Mouse (Mus musculus) lung, postnatal 0 days (tissue): ENCODE measurements around the gene Gtf2a2. TPM values are rescaled to one million over a fixed set of nuclear protein-coding genes. Genes with fewer than 3 reads are reported as not detected.
A peak's percentile ranks its signal among the peaks of the same experiment; 100 is the strongest.

Experiments
- ATAC-seq: fragments of 200-750 bp; cut with Nextera tagmentation; 2 replicates; pipeline ENCODE4 v1.8.0; 2017; ENCODE audit warnings: moderate library complexity
- DNase-seq: peaks from one replicate; pipeline ENCODE4 v3.0.0-alpha.2; 2016; ENCODE audit warnings: low spot score
- H3K27ac ChIP-seq: fragments of 300-500 bp; sonication (generic); 2 replicates; pipeline ENCODE4 v1.5.1; 2014; ENCODE audit warnings: antibody characterized with exemption, mild to moderate bottlenecking, low read length, mixed read lengths
- H3K27me3 ChIP-seq: fragments of 300-500 bp; sonication (generic); replicated peaks from 2 replicates; pipeline ENCODE4 v1.6.1; 2014; ENCODE audit warnings: low read length, mixed read lengths; ENCODE audit not compliant: insufficient read depth
- H3K36me3 ChIP-seq: fragments of 300-500 bp; sonication (generic); 2 replicates; pipeline ENCODE4 v1.6.1; 2014; ENCODE audit warnings: low read length, mixed read lengths; ENCODE audit not compliant: insufficient read depth
- H3K4me1 ChIP-seq: fragments of 300-500 bp; sonication (generic); 2 replicates; pipeline ENCODE4 v1.6.1; 2014; ENCODE audit warnings: antibody characterized with exemption, low read depth, low read length, mixed read lengths; ENCODE audit not compliant: insufficient read depth
- H3K4me2 ChIP-seq: fragments of 300-500 bp; sonication (generic); replicated peaks from 2 replicates; pipeline ENCODE4 v1.6.1; 2014; ENCODE audit warnings: low read depth, mild to moderate bottlenecking, low read length, moderate library complexity, mixed read lengths
- H3K4me3 ChIP-seq: fragments of 300-500 bp; sonication (generic); 2 replicates; pipeline ENCODE4 v1.5.1; 2014; ENCODE audit warnings: low read depth, low read length
- H3K9ac ChIP-seq: fragments of 300-500 bp; sonication (generic); replicated peaks from 2 replicates; pipeline ENCODE4 v1.6.1; 2014; ENCODE audit warnings: low read depth, mild to moderate bottlenecking
- H3K9me3 ChIP-seq: fragments of 300-500 bp; sonication (generic); 2 replicates; pipeline ENCODE4 v1.6.1; 2016; ENCODE audit warnings: low read length, mixed read lengths
- CTCF ChIP-seq: IDR thresholded peaks from 2 replicates; pipeline ENCODE4 v1.5.1; 2016; ENCODE audit warnings: antibody characterized with exemption, mild to moderate bottlenecking
- EP300 ChIP-seq: IDR thresholded peaks from 2 replicates; pipeline ENCODE4 v1.6.1; 2016; ENCODE audit warnings: antibody characterized with exemption, mild to moderate bottlenecking, control low read depth
- WGBS: fragments of 180-500 bp; shearing (Covaris S2); extraction: QIAGEN DNeasy Blood & Tissue Kit; methylation state at CpG from one replicate; pipeline ENCODE4 v1.1.7; 2014; 5-methylcytosine and 5-hydroxymethylcytosine counted together
- polyA plus RNA-seq: library from polyadenylated mRNA; unstranded; fragments of >200 nt; fragmentation: Nextera tagmentation; extraction: Ambion mirVana; gene quantifications from 2 replicates; pipeline ENCODE4 v1.2.1, GENCODE M21; 2015

The Gtf2a2 gene
- polyA plus RNA-seq, 1 experiment from 2014 or later: 142 TPM

- TF ChIP-seq CTCF (no peak), EP300 (no peak)
- DNase-seq (no peak), ATAC-seq (no peak)
- Histone ChIP-seq H3K4me1 (no peaks in the 10 kb centered on the region), H3K9me3 (no peaks in the 10 kb centered on the region), H3K4me3 (no peak overlapping the region), H3K27me3 (no peaks in the 10 kb centered on the region), H3K9ac (no peak overlapping the region), H3K4me2 (no peak overlapping the region), H3K27ac (no peak overlapping the region), H3K36me3 (no peaks in the 10 kb centered on the region)
Observed at GRCm38 (mm10) chr9:70024648-70025047, 12.3 kb downstream of the Gtf2a2 start.

- DNase-seq: peak; percentile 76
Observed at GRCm38 (mm10) chr9:70025365-70026012, 13.1 kb downstream of the Gtf2a2 start.

GRCm38 (mm10) chr9:70032167-70032566 lies 19.8 kb downstream of the Gtf2a2 start:
- TF ChIP-seq CTCF: no peak
- no peak for TF ChIP-seq EP300
- no peaks in the 10 kb centered on the region for H3K4me1 ChIP-seq
- WGBS: 81% methylated on average over 1 of the region's 1 CpGs

More at GRCm38 (mm10) chr9:70025365-70026012, 13.1 kb downstream of the Gtf2a2 start:
- Histone ChIP-seq H3K9me3 (no peaks in the 10 kb centered on the region), H3K9ac (no peak overlapping the region), H3K27me3 (no peaks in the 10 kb centered on the region), H3K4me2 (no peak overlapping the region), H3K36me3 (no peaks in the 10 kb centered on the region), H3K4me1 (no peaks in the 10 kb centered on the region), H3K27ac (no peak overlapping the region), H3K4me3 (no peak overlapping the region)
- TF ChIP-seq EP300 (peak; percentile 89), CTCF (no peak)
- peak; percentile 92 for ATAC-seq
- WGBS: 72% methylated on average over 2 of the region's 2 CpGs

GRCm38 (mm10) chr9:70033056-70033455 lies 20.7 kb downstream of the Gtf2a2 start:
- H3K27ac ChIP-seq: no peak overlapping the region
- no peaks in the 10 kb centered on the region for H3K9me3 ChIP-seq
- no peaks in the 10 kb centered on the region for H3K36me3 ChIP-seq
- H3K27me3 ChIP-seq: 0 out of 2 replicates have a peak, but pooled peaks cover 3% of the 10 kb centered on the region
- 55% methylated on average over 9 of the region's 9 CpGs for WGBS
- no peak overlapping the region for H3K4me3 ChIP-seq
- H3K9ac ChIP-seq: no peak overlapping the region
- H3K4me2 ChIP-seq: no peak overlapping the region
- no peak for DNase-seq
- TF ChIP-seq CTCF (no peak), EP300 (no peak)
- H3K4me1 ChIP-seq: no peaks in the 10 kb centered on the region
- ATAC-seq: no peak

More at GRCm38 (mm10) chr9:70032167-70032566, 19.8 kb downstream of the Gtf2a2 start:
- ATAC-seq: no peak
- no peaks in the 10 kb centered on the region for H3K36me3 ChIP-seq
- no peak overlapping the region for H3K4me2 ChIP-seq
- H3K4me3 ChIP-seq: no peak overlapping the region
- no peaks in the 10 kb centered on the region for H3K9me3 ChIP-seq
- DNase-seq: no peak
- H3K27me3 ChIP-seq: 0 out of 2 replicates have a peak, but pooled peaks cover 3% of the 10 kb centered on the region
- no peak overlapping the region for H3K27ac ChIP-seq
- no peak overlapping the region for H3K9ac ChIP-seq

GRCm38 (mm10) chr9:70034702-70035101 lies 22.4 kb downstream of the Gtf2a2 start:
- H3K27ac ChIP-seq: no peak overlapping the region
- TF ChIP-seq EP300: no peak
- TF ChIP-seq CTCF: no peak

GRCm38 (mm10) chr9:70036646-70037045 lies 24.3 kb downstream of the Gtf2a2 start:
- no peak overlapping the region for H3K4me3 ChIP-seq
- no peak overlapping the region for H3K27ac ChIP-seq
- WGBS: 60% methylated on average over 4 of the region's 4 CpGs
- H3K9ac ChIP-seq: no peak overlapping the region
- 0 out of 2 replicates have a peak, but pooled peaks cover 3% of the 10 kb centered on the region for H3K27me3 ChIP-seq
- ATAC-seq: no peak
- H3K36me3 ChIP-seq: no peaks in the 10 kb centered on the region
- TF ChIP-seq EP300: no peak
- 0 out of 2 replicates have a peak, but pooled peaks have one; percentile 6 for TF ChIP-seq CTCF
- no peaks in the 10 kb centered on the region for H3K9me3 ChIP-seq
- no peaks in the 10 kb centered on the region for H3K4me1 ChIP-seq
- peak; percentile 16 for DNase-seq
- H3K4me2 ChIP-seq: no peak overlapping the region

More at GRCm38 (mm10) chr9:70034702-70035101, 22.4 kb downstream of the Gtf2a2 start:
- Histone ChIP-seq H3K4me1 (no peaks in the 10 kb centered on the region), H3K4me2 (no peak overlapping the region), H3K27me3 (0 out of 2 replicates have a peak, but pooled peaks cover 3% of the 10 kb centered on the region), H3K4me3 (no peak overlapping the region), H3K36me3 (no peaks in the 10 kb centered on the region), H3K9ac (no peak overlapping the region), H3K9me3 (no peaks in the 10 kb centered on the region)
- ATAC-seq (no peak), DNase-seq (no peak)
- 85% methylated on average over 7 of the region's 7 CpGs for WGBS
